Mouse (Mus musculus) bone marrow, adult 2 months (tissue): ENCODE measurements around the gene 1190005I06Rik.

Experiments
- CTCF ChIP-seq: fragments of 200-500 bp; IDR thresholded peaks from 2 replicates; pipeline ENCODE4 v1.5.1; 2011; ENCODE audit warnings: low read length, control low read depth; ENCODE audit not compliant: control insufficient read depth, insufficient read depth
- POLR2A ChIP-seq: fragments of 200-500 bp; IDR thresholded peaks from 2 replicates; pipeline ENCODE4 v1.6.1; 2011; ENCODE audit warnings: low read depth, mild to moderate bottlenecking, control low read depth, low read length, borderline replicate concordance; ENCODE audit not compliant: control insufficient read depth

GRCm38 (mm10) chr8:120569939-120570715 is 77.3 kb downstream of the 1190005I06Rik start:
- TF ChIP-seq CTCF (peak; percentile 84), POLR2A (no peak)
